Mouse (Mus musculus): ENCODE results near the gene Zfp385c. TPM values are rescaled to one million over a fixed set of nuclear protein-coding genes. Genes with fewer than 3 reads are reported as not detected.

Gene Zfp385c
- polyA plus RNA-seq, 1 experiment from 2014 or later = 0.26 TPM

Other genes with a start within 250 kb of the Zfp385c start
- 8.3 and 9.6 TPM in 2 replicates for gene Klhl11, start 219.7 kb downstream of the Zfp385c start, polyA plus RNA-seq (2014; fragmentation: Nextera tagmentation; extraction: Ambion mirVana)
- 164 and 177 TPM in 2 replicates for gene Acly, start 164.5 kb downstream of the Zfp385c start, polyA plus RNA-seq (2014; fragmentation: Nextera tagmentation; extraction: Ambion mirVana)
- gene Ttc25, start 146.8 kb downstream of the Zfp385c start, polyA plus RNA-seq (2014; fragmentation: Nextera tagmentation; extraction: Ambion mirVana) = 0.46 and 0.69 TPM in 2 replicates
- gene Cnp, start 117.6 kb downstream of the Zfp385c start, polyA plus RNA-seq (2014; fragmentation: Nextera tagmentation; extraction: Ambion mirVana) = 34.7 and 39.2 TPM in 2 replicates
- gene Nkiras2, start 73.2 kb downstream of the Zfp385c start, polyA plus RNA-seq (2014; fragmentation: Nextera tagmentation; extraction: Ambion mirVana) = 71.9 and 72.1 TPM in 2 replicates
- gene Dnajc7, start 72.3 kb downstream of the Zfp385c start, polyA plus RNA-seq (2014; fragmentation: Nextera tagmentation; extraction: Ambion mirVana) = 61.7 and 70.5 TPM in 2 replicates
- 2.2 and 2.4 TPM in 2 replicates for gene Dhx58, start 11.8 kb upstream of the Zfp385c start, polyA plus RNA-seq (2014; fragmentation: Nextera tagmentation; extraction: Ambion mirVana)
- gene Kat2a, start 20.0 kb upstream of the Zfp385c start, polyA plus RNA-seq (2014; fragmentation: Nextera tagmentation; extraction: Ambion mirVana) = 55.5 and 60.0 TPM in 2 replicates
- 0.78 and 0.96 TPM in 2 replicates for gene Hspb9, start 21.4 kb upstream of the Zfp385c start, polyA plus RNA-seq (2014; fragmentation: Nextera tagmentation; extraction: Ambion mirVana)
- 61.2 and 63.0 TPM in 2 replicates for gene Rab5c, start 45.8 kb upstream of the Zfp385c start, polyA plus RNA-seq (2014; fragmentation: Nextera tagmentation; extraction: Ambion mirVana)
- gene Kcnh4, start 67.5 kb upstream of the Zfp385c start, polyA plus RNA-seq (2014; fragmentation: Nextera tagmentation; extraction: Ambion mirVana) = 0.27 and 0.41 TPM in 2 replicates
- not detected in 2 replicates for gene Hcrt, start 70.5 kb upstream of the Zfp385c start, polyA plus RNA-seq (2014; fragmentation: Nextera tagmentation; extraction: Ambion mirVana)
- gene Ghdc, start 78.5 kb upstream of the Zfp385c start, polyA plus RNA-seq (2014; fragmentation: Nextera tagmentation; extraction: Ambion mirVana) = 3.5 and 3.6 TPM in 2 replicates
- 27.0 and 27.8 TPM in 2 replicates for gene Stat5b, start 158.3 kb upstream of the Zfp385c start, polyA plus RNA-seq (2014; fragmentation: Nextera tagmentation; extraction: Ambion mirVana)
- gene Stat5a, start 166.9 kb upstream of the Zfp385c start, polyA plus RNA-seq (2014; fragmentation: Nextera tagmentation; extraction: Ambion mirVana) = 5.3 and 5.5 TPM in 2 replicates
- gene Stat3, start 247.1 kb upstream of the Zfp385c start, polyA plus RNA-seq (2014; fragmentation: Nextera tagmentation; extraction: Ambion mirVana) = 36.6 and 42.9 TPM in 2 replicates

Data from intestine, embryonic 14.5 days (tissue).